Comparison of ENCODE assay signal across 8 mouse cellular contexts in the genomic region with DNA sequence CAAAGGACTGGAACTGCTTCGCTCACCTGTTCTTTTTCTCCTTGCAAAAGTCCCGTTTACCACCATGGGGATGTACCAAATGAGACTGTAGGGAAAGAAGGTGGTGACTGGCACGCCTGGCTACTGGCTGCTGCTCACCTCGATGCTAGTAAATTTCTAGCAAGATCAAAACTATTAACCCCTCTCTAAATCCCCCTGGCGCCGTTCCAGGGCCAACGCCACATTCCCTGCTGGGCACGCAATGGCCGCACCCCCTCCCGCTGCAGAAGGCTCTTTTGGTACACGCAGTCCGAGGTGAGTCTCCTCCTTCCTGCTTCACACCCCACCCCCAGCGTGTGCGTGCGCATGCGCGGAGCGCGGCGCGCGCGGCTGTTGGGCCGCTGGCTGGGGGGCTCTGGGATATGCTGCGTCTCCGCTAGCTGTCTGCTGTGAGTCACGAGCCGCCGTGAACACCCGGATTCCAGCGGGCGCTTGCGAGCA. TPM values are rescaled to one million over a fixed set of nuclear protein-coding genes. Genes with fewer than 3 reads are reported as not detected.
DNase-seq lines count a peak whose midpoint lies in the region; ATAC-seq and TF ChIP-seq lines count a peak whose summit lies in the region.

No protein-coding gene starts in this region.

- DNase-seq in c-Kit-positive CD71-positive TER-119-positive erythroid progenitor cells, embryonic 14.5 days (ENCODE audit: low spot score): peak; percentile 66
- peak; percentile 68 for DNase-seq in heart, postnatal 0 days (ENCODE audit: low spot score)
- DNase-seq in kidney, postnatal 4 days: peak; percentile 82 to 90
- peak; percentile 90 for DNase-seq in neural tube, embryonic 11.5 days (ENCODE audit: low spot score)

- TF ChIP-seq CTCF in E14TG2a.4 (conservative IDR thresholded peaks at IDR 0.05; ENCODE audit: low read length): no peak
- TF ChIP-seq CTCF in heart, postnatal 0 days (IDR thresholded peaks at IDR 0.05; ENCODE audit: low read depth): no peak

- peaks cover 35% of the 10 kb centered on the region for H3K4me1 ChIP-seq in E14TG2a.4 (replicated peaks; ENCODE audit: low read depth, low read length)
- H3K4me1 ChIP-seq in forebrain, embryonic 12.5 days: peaks cover 16% of the 10 kb centered on the region
- H3K4me1 ChIP-seq in heart, postnatal 0 days (ENCODE audit: control insufficient read depth, insufficient read depth): peaks cover 6% of the 10 kb centered on the region; the same call in 1 of the 2 replicates
- H3K4me1 ChIP-seq in liver, embryonic 15.5 days (replicated peaks): peaks cover 28% of the 10 kb centered on the region
- H3K4me1 ChIP-seq in neural tube, embryonic 11.5 days (ENCODE audit: control insufficient read depth, insufficient read depth, low read length): peaks cover 4% of the 10 kb centered on the region; the same call in 1 of the 2 replicates
- H3K4me1 ChIP-seq in stomach, embryonic 16.5 days (ENCODE audit: control insufficient read depth, insufficient read depth, low read length): peaks cover 4% of the 10 kb centered on the region; the same call in 1 of the 2 replicates

- peak overlapping the region; percentile 74 for H3K9ac ChIP-seq in forebrain, embryonic 12.5 days
- peak overlapping the region; percentile 96 for H3K9ac ChIP-seq in heart, postnatal 0 days (replicated peaks; ENCODE audit: low read depth, low read length)
- H3K9ac ChIP-seq in liver, embryonic 15.5 days: peak overlapping the region; percentile 84
- H3K9ac ChIP-seq in neural tube, embryonic 11.5 days (ENCODE audit: low read length): peak overlapping the region; percentile 83
- peak overlapping the region; percentile 92 for H3K9ac ChIP-seq in stomach, embryonic 16.5 days (ENCODE audit: low read length)

- TF ChIP-seq EP300 in heart, postnatal 0 days (IDR thresholded peaks at IDR 0.05; ENCODE audit: low read depth): 0 out of 2 replicates have a peak, but pooled peaks have one; percentile 31

- peaks cover 40% of the 10 kb centered on the region for H3K36me3 ChIP-seq in E14TG2a.4 (ENCODE audit: insufficient read depth, low read length)
- H3K36me3 ChIP-seq in forebrain, embryonic 12.5 days (replicated peaks): peaks cover 11% of the 10 kb centered on the region
- H3K36me3 ChIP-seq in heart, postnatal 0 days (replicated peaks; ENCODE audit: control insufficient read depth, insufficient read depth, low read length): no peaks in the 10 kb centered on the region
- peaks cover 16% of the 10 kb centered on the region for H3K36me3 ChIP-seq in liver, embryonic 15.5 days (replicated peaks)
- H3K36me3 ChIP-seq in neural tube, embryonic 11.5 days (ENCODE audit: control insufficient read depth, insufficient read depth, low read length): no peaks in the 10 kb centered on the region; the same call in 1 of the 2 replicates
- 0 out of 2 replicates have a peak, but pooled peaks cover 3% of the 10 kb centered on the region for H3K36me3 ChIP-seq in stomach, embryonic 16.5 days (ENCODE audit: control insufficient read depth, insufficient read depth, low read length)

- H3K27me3 ChIP-seq in E14TG2a.4 (ENCODE audit: insufficient read depth, low read length): no peaks in the 10 kb centered on the region
- no peaks in the 10 kb centered on the region for H3K27me3 ChIP-seq in forebrain, embryonic 12.5 days
- no peaks in the 10 kb centered on the region for H3K27me3 ChIP-seq in heart, postnatal 0 days (ENCODE audit: control insufficient read depth, insufficient read depth, low read length)
- no peaks in the 10 kb centered on the region for H3K27me3 ChIP-seq in liver, embryonic 15.5 days
- no peaks in the 10 kb centered on the region for H3K27me3 ChIP-seq in neural tube, embryonic 11.5 days (ENCODE audit: control insufficient read depth, insufficient read depth, low read length)
- H3K27me3 ChIP-seq in stomach, embryonic 16.5 days (ENCODE audit: control insufficient read depth, insufficient read depth, low read length): no peaks in the 10 kb centered on the region

- H3K9me3 ChIP-seq in E14TG2a.4 (ENCODE audit: low read length): no peaks in the 10 kb centered on the region
- H3K9me3 ChIP-seq in forebrain, embryonic 12.5 days: no peaks in the 10 kb centered on the region; the same call in 1 of the 2 replicates
- H3K9me3 ChIP-seq in heart, postnatal 0 days (replicated peaks; ENCODE audit: control insufficient read depth, low read length): no peaks in the 10 kb centered on the region
- H3K9me3 ChIP-seq in liver, embryonic 15.5 days (replicated peaks): no peaks in the 10 kb centered on the region
- H3K9me3 ChIP-seq in neural tube, embryonic 11.5 days (ENCODE audit: control insufficient read depth, low read length): no peaks in the 10 kb centered on the region
- no peaks in the 10 kb centered on the region for H3K9me3 ChIP-seq in stomach, embryonic 16.5 days (replicated peaks; ENCODE audit: control insufficient read depth, low read length)

- H3K4me3 ChIP-seq in E14TG2a.4 (replicated peaks; ENCODE audit: low read length): peak overlapping the region; percentile 85
- peak overlapping the region; percentile 65 for H3K4me3 ChIP-seq in forebrain, embryonic 12.5 days (replicated peaks)
- peak overlapping the region; percentile 67 for H3K4me3 ChIP-seq in heart, postnatal 0 days (ENCODE audit: low read depth, low read length)
- H3K4me3 ChIP-seq in liver, embryonic 15.5 days (replicated peaks): peak overlapping the region; percentile 79
- H3K4me3 ChIP-seq in neural tube, embryonic 11.5 days (ENCODE audit: low read depth, low read length): peak overlapping the region; percentile 65
- H3K4me3 ChIP-seq in stomach, embryonic 16.5 days (replicated peaks; ENCODE audit: low read length): peak overlapping the region; percentile 69

- WGBS in forebrain, embryonic 12.5 days: 20% methylated on average over 33 of the region's 33 CpGs
- 17% methylated on average over 33 of the region's 33 CpGs for WGBS in heart, postnatal 0 days
- WGBS in liver, embryonic 15.5 days (ENCODE audit: insufficient replicate concordance): 21% methylated on average over 33 of the region's 33 CpGs
- WGBS in neural tube, embryonic 11.5 days: 18% methylated on average over 32 of the region's 33 CpGs
- WGBS in stomach, embryonic 16.5 days: 20% methylated on average over 33 of the region's 33 CpGs

- peak overlapping the region; percentile 62 for H3K4me2 ChIP-seq in forebrain, embryonic 12.5 days
- peak overlapping the region; percentile 73 for H3K4me2 ChIP-seq in heart, postnatal 0 days (ENCODE audit: low read depth, low read length)
- peak overlapping the region; percentile 83 for H3K4me2 ChIP-seq in liver, embryonic 15.5 days
- peak overlapping the region; percentile 57 for H3K4me2 ChIP-seq in neural tube, embryonic 11.5 days (ENCODE audit: low read depth)
- H3K4me2 ChIP-seq in stomach, embryonic 16.5 days (ENCODE audit: low read depth, low read length): peak overlapping the region; percentile 63

- peak overlapping the region; percentile 98 for H3K27ac ChIP-seq in forebrain, embryonic 12.5 days
- H3K27ac ChIP-seq in heart, postnatal 0 days (ENCODE audit: low read depth): peak overlapping the region; percentile 100
- H3K27ac ChIP-seq in liver, embryonic 15.5 days (replicated peaks): peak overlapping the region; percentile 93
- H3K27ac ChIP-seq in neural tube, embryonic 11.5 days (ENCODE audit: low read depth, low read length): peak overlapping the region; percentile 89
- peak overlapping the region; percentile 97 for H3K27ac ChIP-seq in stomach, embryonic 16.5 days (ENCODE audit: low read length)

- ATAC-seq in forebrain, embryonic 12.5 days (ENCODE audit: low FRiP score): peak; percentile 94
- peak; percentile 90 for ATAC-seq in heart, postnatal 0 days (ENCODE audit: insufficient read depth, low read depth)
- peak; percentile 91 for ATAC-seq in liver, embryonic 15.5 days (ENCODE audit: insufficient read depth)
- peak; percentile 91 for ATAC-seq in neural tube, embryonic 11.5 days (ENCODE audit: insufficient read depth, low FRiP score, low TSS enrichment)
- peak; percentile 91 for ATAC-seq in stomach, embryonic 16.5 days (ENCODE audit: insufficient read depth, low FRiP score)

RNA-seq across cellular contexts. Expression of gene Cdk16, which starts 0.4 kb away (rescaled TPM):
- 136 and 142 TPM in 2 replicates for polyA plus RNA-seq in forebrain, embryonic 12.5 days (2016; fragmentation: Nextera tagmentation; extraction: Ambion mirVana)
- total RNA-seq in heart, postnatal 0 days (2014; rRNA removed; ENCODE audit: low replicate concordance): 154 and 171 TPM in 2 replicates
- polyA plus RNA-seq in heart, postnatal 0 days (2015; fragmentation: Nextera tagmentation; extraction: Ambion mirVana): 83.1 and 83.4 TPM in 2 replicates
- polyA plus RNA-seq in liver, embryonic 15.5 days (2015; fragmentation: Nextera tagmentation; extraction: Ambion mirVana): 34.3 and 37.4 TPM in 2 replicates
- 123 and 126 TPM in 2 replicates for polyA plus RNA-seq in neural tube, embryonic 11.5 days (2014; fragmentation: Nextera tagmentation; extraction: Ambion mirVana)
- polyA plus RNA-seq in stomach, embryonic 16.5 days (2015; fragmentation: Nextera tagmentation; extraction: Ambion mirVana): 73.6 and 77.1 TPM in 2 replicates

RNA-seq across cellular contexts. Expression of gene Usp11, which starts 15.6 kb away (rescaled TPM):
- 72.8 and 77.7 TPM in 2 replicates for polyA plus RNA-seq in forebrain, embryonic 12.5 days (2016; fragmentation: Nextera tagmentation; extraction: Ambion mirVana)
- total RNA-seq in heart, postnatal 0 days (2014; rRNA removed; ENCODE audit: low replicate concordance): 20.8 and 28.8 TPM in 2 replicates
- 10.2 and 11.4 TPM in 2 replicates for polyA plus RNA-seq in heart, postnatal 0 days (2015; fragmentation: Nextera tagmentation; extraction: Ambion mirVana)
- polyA plus RNA-seq in liver, embryonic 15.5 days (2015; fragmentation: Nextera tagmentation; extraction: Ambion mirVana): 6.0 and 6.1 TPM in 2 replicates
- polyA plus RNA-seq in neural tube, embryonic 11.5 days (2014; fragmentation: Nextera tagmentation; extraction: Ambion mirVana): 85.9 and 95.5 TPM in 2 replicates
- 30.8 and 33.6 TPM in 2 replicates for polyA plus RNA-seq in stomach, embryonic 16.5 days (2015; fragmentation: Nextera tagmentation; extraction: Ambion mirVana)

RNA-seq across cellular contexts. Expression of gene Uba1, which starts 30.0 kb away (rescaled TPM):
- 336 and 380 TPM in 2 replicates for polyA plus RNA-seq in forebrain, embryonic 12.5 days (2016; fragmentation: Nextera tagmentation; extraction: Ambion mirVana)
- 258 and 314 TPM in 2 replicates for total RNA-seq in heart, postnatal 0 days (2014; rRNA removed; ENCODE audit: low replicate concordance)
- 100 and 105 TPM in 2 replicates for polyA plus RNA-seq in heart, postnatal 0 days (2015; fragmentation: Nextera tagmentation; extraction: Ambion mirVana)
- 92.2 and 98.5 TPM in 2 replicates for polyA plus RNA-seq in liver, embryonic 15.5 days (2015; fragmentation: Nextera tagmentation; extraction: Ambion mirVana)
- 324 and 355 TPM in 2 replicates for polyA plus RNA-seq in neural tube, embryonic 11.5 days (2014; fragmentation: Nextera tagmentation; extraction: Ambion mirVana)
- 201 and 206 TPM in 2 replicates for polyA plus RNA-seq in stomach, embryonic 16.5 days (2015; fragmentation: Nextera tagmentation; extraction: Ambion mirVana)

Comparison
In these comparisons a context has a peak if more than half of its experiments do, and no peak if none do; other contexts are left out.
1. Peak in every context shown above with its lines: DNase-seq, ATAC-seq, H3K4me3 ChIP-seq and H3K27ac ChIP-seq.